Mouse (Mus musculus) E14TG2a.4 (cell line): ENCODE measurements around the gene C77080.

Source experiments
- CTCF ChIP-seq: conservative IDR thresholded peaks from 2 replicates; pipeline ENCODE4 v1.5.1; 2014; ENCODE audit warnings: low read length
- NANOG ChIP-seq: IDR thresholded peaks from 2 replicates; pipeline ENCODE4 v1.6.1; 2014; ENCODE audit warnings: borderline replicate concordance, low read length, mixed read lengths
- POU5F1 ChIP-seq: IDR thresholded peaks from 2 replicates; pipeline ENCODE4 v1.6.1; 2014; ENCODE audit warnings: low read length, borderline replicate concordance

DNA sequence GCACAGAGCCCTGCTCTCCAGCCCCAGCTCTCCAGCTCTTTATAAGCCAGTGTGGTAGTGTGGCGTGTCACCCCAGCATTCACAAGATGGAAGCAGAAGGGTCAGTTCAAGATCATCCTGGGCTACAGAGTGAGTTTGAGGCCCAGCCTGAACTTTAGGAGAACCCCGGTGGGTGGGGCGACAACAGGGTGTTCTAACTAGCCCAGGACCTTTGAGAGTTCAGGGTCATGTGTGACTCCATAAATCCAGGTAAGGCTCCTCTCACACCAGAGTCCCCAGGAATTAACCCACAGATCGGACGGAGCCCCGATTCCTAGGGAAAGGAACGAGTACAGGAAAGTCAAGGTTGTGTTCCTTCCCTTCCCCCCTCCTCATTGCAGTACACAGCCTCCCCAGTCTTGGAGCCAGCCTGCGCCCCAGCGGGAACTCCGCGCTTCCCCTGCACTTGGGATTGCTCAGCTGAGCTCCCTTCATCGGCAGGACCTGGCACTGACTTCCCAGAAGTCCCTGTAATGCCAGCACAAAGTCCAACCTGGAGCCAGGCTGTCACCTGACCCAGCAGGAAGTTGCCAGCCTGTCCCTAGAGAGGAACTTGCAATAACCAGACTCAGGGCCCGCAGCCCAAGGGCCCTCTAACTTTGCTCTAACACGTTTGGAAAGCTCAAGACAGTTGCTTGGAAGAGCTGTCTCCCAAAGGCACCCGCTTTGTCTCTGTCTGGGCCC is 10.3 kb downstream of the C77080 start:
- TF ChIP-seq CTCF, result no peak
- TF ChIP-seq NANOG, result no peak
- TF ChIP-seq POU5F1, result no peak
